Mouse (Mus musculus) cortical plate, adult 2 months (tissue): ENCODE measurements around the gene Fam192a.

Experiments used
- CTCF ChIP-seq: fragments of 200-500 bp; IDR thresholded peaks from 2 replicates; pipeline ENCODE4 v1.5.1; 2011; ENCODE audit warnings: mild to moderate bottlenecking, control low read depth, low read length; ENCODE audit not compliant: insufficient read depth; ENCODE audit errors: extremely low read depth
- POLR2A ChIP-seq: fragments of 200-500 bp; IDR thresholded peaks from 2 replicates; pipeline ENCODE4 v1.6.1; 2011; ENCODE audit warnings: mild to moderate bottlenecking, low read length, control low read depth; ENCODE audit not compliant: insufficient read depth; ENCODE audit errors: extremely low read depth

- no peak for TF ChIP-seq CTCF
- no peak for TF ChIP-seq POLR2A
These were observed 19.8 kb downstream of the Fam192a start for GRCm38 (mm10) chr8:94581820-94582483.
